Mouse (Mus musculus) MEL (cell line): Measurements from ENCODE around the gene Pgam1. TPM values are rescaled to one million over a fixed set of nuclear protein-coding genes. Genes with fewer than 3 reads are reported as not detected.

Experiments
- DNase-seq: peaks from one replicate; pipeline ENCODE4 v3.0.0; 2011; ENCODE audit warnings: low read depth, low spot score
- H3K27ac ChIP-seq: 2 replicates; pipeline ENCODE4 v1.5.1; 2012; ENCODE audit warnings: low read depth, mild to moderate bottlenecking, control low read depth, low read length, moderate library complexity; ENCODE audit not compliant: control insufficient read depth
- H3K27me3 ChIP-seq, 2 experiments: fragments of 150-350 bp in 1 of 2; sonication (generic) in 1 of 2; 2 replicates each; pipeline ENCODE4 v1.6.1; 2012; ENCODE audit warnings: low read length in 2 of 2, mild to moderate bottlenecking in 2 of 2, improper control_type of control experiment in 1 of 2, moderate library complexity in 1 of 2; ENCODE audit not compliant: insufficient read depth in 2 of 2, control insufficient read depth in 1 of 2
- H3K36me3 ChIP-seq, 2 experiments: 2 replicates each; pipeline ENCODE4 v1.6.1; 2012 to 2014; ENCODE audit warnings: low read length in 2 of 2, improper control_type of control experiment in 1 of 2, inconsistent platforms in 1 of 2, mild to moderate bottlenecking in 1 of 2; ENCODE audit not compliant: insufficient read depth in 2 of 2, control insufficient read depth in 1 of 2
- H3K4me1 ChIP-seq, 2 experiments: fragments of 150-350 bp in 1 of 2; sonication (generic) in 1 of 2; 2 replicates each; pipeline ENCODE4 v1.6.1; 2012; ENCODE audit warnings: low read length in 2 of 2, improper control_type of control experiment in 1 of 2, mild to moderate bottlenecking in 1 of 2; ENCODE audit not compliant: insufficient read depth in 2 of 2, control insufficient read depth in 1 of 2
- H3K4me3 ChIP-seq, 2 experiments: fragments of 150-350 bp in 1 of 2; sonication (generic) in 1 of 2; 2 replicates each; pipeline ENCODE4 v1.5.1; 2012; ENCODE audit warnings: low read depth in 2 of 2, low read length in 2 of 2, mild to moderate bottlenecking in 2 of 2, moderate library complexity in 2 of 2, control low read depth in 1 of 2, improper control_type of control experiment in 1 of 2; ENCODE audit not compliant: control insufficient read depth in 1 of 2, insufficient read depth in 1 of 2
- H3K79me2 ChIP-seq: 2 replicates; pipeline ENCODE4 v1.6.1; 2012; ENCODE audit warnings: mild to moderate bottlenecking, low read length, moderate library complexity; ENCODE audit not compliant: control insufficient read depth, poor library complexity, insufficient read depth
- H3K9ac ChIP-seq: 2 replicates; pipeline ENCODE4 v1.6.1; 2012; ENCODE audit warnings: low read depth, mild to moderate bottlenecking, control low read depth, low read length, moderate library complexity; ENCODE audit not compliant: control insufficient read depth, poor library complexity, severe bottlenecking
- H3K9me3 ChIP-seq: fragments of 150-350 bp; sonication (generic); replicated peaks from 2 replicates; pipeline ENCODE4 v1.6.1; 2012; ENCODE audit warnings: mild to moderate bottlenecking, low read length, improper control_type of control experiment, moderate library complexity; ENCODE audit not compliant: insufficient read depth
- BHLHE40 ChIP-seq: IDR thresholded peaks from 2 replicates; pipeline ENCODE4 v1.6.1; 2012; ENCODE audit warnings: low read depth, mild to moderate bottlenecking, inconsistent platforms, low read length, improper control_type of control experiment, borderline replicate concordance
- CHD1 ChIP-seq: IDR thresholded peaks from 2 replicates; pipeline ENCODE4 v1.6.1; 2012; ENCODE audit warnings: low read depth, mild to moderate bottlenecking, inconsistent platforms, low read length, improper control_type of control experiment
- CHD2 ChIP-seq: IDR thresholded peaks from 2 replicates; pipeline ENCODE4 v1.6.1; 2011; ENCODE audit warnings: low read length, improper control_type of control experiment
- CTCF ChIP-seq, 3 experiments: IDR thresholded peaks in 2 of 3; conservative IDR thresholded peaks in 1 of 3; 2 replicates each; pipeline ENCODE4 v1.5.1; 2011 to 2012; ENCODE audit warnings: low read length in 3 of 3, low read depth in 2 of 3, mild to moderate bottlenecking in 2 of 3, improper control_type of control experiment in 1 of 3, inconsistent platforms in 1 of 3, mixed read lengths in 1 of 3, moderate library complexity in 1 of 3; ENCODE audit not compliant: control insufficient read depth in 1 of 3, insufficient read depth in 1 of 3, poor library complexity in 1 of 3, severe bottlenecking in 1 of 3
- ELF1 ChIP-seq: IDR thresholded peaks from 2 replicates; pipeline ENCODE4 v1.6.1; 2014; ENCODE audit warnings: low read depth, mild to moderate bottlenecking, inconsistent platforms, low read length, improper control_type of control experiment, moderate library complexity
- EP300 ChIP-seq, 2 experiments: IDR thresholded peaks; 2 replicates each; pipeline ENCODE4 v1.6.1; 2011; ENCODE audit warnings: improper control_type of control experiment in 2 of 2, low read length in 2 of 2, low read depth in 1 of 2, mild to moderate bottlenecking in 1 of 2
- ETS1 ChIP-seq: IDR thresholded peaks from 2 replicates; pipeline ENCODE4 v1.6.1; 2012; ENCODE audit warnings: low read depth, mild to moderate bottlenecking, inconsistent platforms, low read length, improper control_type of control experiment, moderate library complexity
- GABPA ChIP-seq: IDR thresholded peaks from 2 replicates; pipeline ENCODE4 v1.6.1; 2012; ENCODE audit warnings: low read depth, mild to moderate bottlenecking, inconsistent platforms, low read length, improper control_type of control experiment, moderate library complexity
- GATA1 ChIP-seq: IDR thresholded peaks from 2 replicates; pipeline ENCODE4 v1.6.1; 2011; ENCODE audit warnings: low read depth, low read length, improper control_type of control experiment
- HCFC1 ChIP-seq: IDR thresholded peaks from 2 replicates; pipeline ENCODE4 v1.6.1; 2012; ENCODE audit warnings: low read depth, mild to moderate bottlenecking, inconsistent platforms, low read length, improper control_type of control experiment, moderate library complexity
- KAT2A ChIP-seq: conservative IDR thresholded peaks from 2 replicates; pipeline ENCODE4 v1.6.1; 2012; ENCODE audit warnings: low read depth, low read length, improper control_type of control experiment, inconsistent platforms
- MAFK ChIP-seq: IDR thresholded peaks from 2 replicates; pipeline ENCODE4 v1.6.1; 2011; ENCODE audit warnings: low read depth, mild to moderate bottlenecking, low read length, improper control_type of control experiment, borderline replicate concordance
- MAX ChIP-seq: IDR thresholded peaks from 2 replicates; pipeline ENCODE4 v1.6.1; 2011; ENCODE audit warnings: low read length, improper control_type of control experiment
- MEF2A ChIP-seq: IDR thresholded peaks from 2 replicates; pipeline ENCODE4 v1.6.1; 2014; ENCODE audit warnings: low read depth, mild to moderate bottlenecking, inconsistent platforms, low read length, improper control_type of control experiment; ENCODE audit not compliant: poor library complexity, insufficient replicate concordance, severe bottlenecking; ENCODE audit errors: extremely low read depth
- MYB ChIP-seq: IDR thresholded peaks from 2 replicates; pipeline ENCODE4 v1.6.1; 2011; ENCODE audit warnings: mild to moderate bottlenecking, low read depth, low read length, improper control_type of control experiment
- MYC ChIP-seq: IDR thresholded peaks from 2 replicates; pipeline ENCODE4 v1.6.1; 2011; ENCODE audit warnings: low read depth, mild to moderate bottlenecking, low read length, improper control_type of control experiment, moderate library complexity
- NELFE ChIP-seq: IDR thresholded peaks from 2 replicates; pipeline ENCODE4 v1.6.1; 2011; ENCODE audit warnings: low read depth, low read length, improper control_type of control experiment
- POLR2AphosphoS5 ChIP-seq: IDR thresholded peaks from 2 replicates; pipeline ENCODE4 v1.6.1; 2012; ENCODE audit warnings: low read depth, borderline replicate concordance, mild to moderate bottlenecking, inconsistent platforms, low read length, moderate library complexity, mixed read lengths
- RAD21 ChIP-seq: IDR thresholded peaks from 2 replicates; pipeline ENCODE4 v1.6.1; 2011; ENCODE audit warnings: mild to moderate bottlenecking, low read depth, low read length, improper control_type of control experiment
- RCOR1 ChIP-seq: IDR thresholded peaks from 2 replicates; pipeline ENCODE4 v1.6.1; 2012; ENCODE audit warnings: low read depth, mild to moderate bottlenecking, inconsistent platforms, low read length, improper control_type of control experiment
- SIN3A ChIP-seq: IDR thresholded peaks from 2 replicates; pipeline ENCODE4 v1.6.1; 2012; ENCODE audit warnings: low read length, improper control_type of control experiment, inconsistent platforms
- TAL1 ChIP-seq: IDR thresholded peaks from 2 replicates; pipeline ENCODE4 v1.6.1; 2012; ENCODE audit warnings: mild to moderate bottlenecking, inconsistent platforms, low read length, moderate library complexity, mixed read lengths
- USF1 ChIP-seq: IDR thresholded peaks from 2 replicates; pipeline ENCODE4 v1.6.1; 2014; ENCODE audit warnings: low read depth, mild to moderate bottlenecking, inconsistent platforms, low read length, improper control_type of control experiment, moderate library complexity
- ZC3H11A ChIP-seq: IDR thresholded peaks from 2 replicates; pipeline ENCODE4 v1.6.1; 2012; ENCODE audit warnings: low read depth, mild to moderate bottlenecking, inconsistent platforms, low read length, improper control_type of control experiment
- ZMIZ1 ChIP-seq: IDR thresholded peaks from 2 replicates; pipeline ENCODE4 v1.6.1; 2012; ENCODE audit warnings: low read depth, mild to moderate bottlenecking, inconsistent platforms, low read length, improper control_type of control experiment, moderate library complexity
- ZNF384 ChIP-seq: IDR thresholded peaks from 2 replicates; pipeline ENCODE4 v1.6.1; 2012; ENCODE audit warnings: low read depth, mild to moderate bottlenecking, inconsistent platforms, low read length, improper control_type of control experiment
- polyA plus RNA-seq, 2 experiments: library from polyadenylated mRNA; stranded (reverse) in 1 of 2; unstranded in 1 of 2; fragments of >175 nt in 1 of 2; fragments of >200 nt in 1 of 2; gene quantifications; 2 replicates each; pipeline versions ENCODE4 v1.2.1 to v1.2.4; 2012; ENCODE audit warnings: low replicate concordance in 2 of 2, low read depth in 1 of 2; ENCODE audit not compliant: insufficient read length in 2 of 2, insufficient read depth in 1 of 2, missing spikeins in 1 of 2
- total RNA-seq: library from RNA; depleted of rRNA; stranded (reverse); fragments of 300-350 nt; gene quantifications from 2 replicates; pipeline ENCODE4 v1.2.3, GENCODE M21; 2012

The Pgam1 gene
- total and polyA plus RNA-seq, 3 experiments: 220 to 756 (median 267) TPM

GRCm38 (mm10) chr19:41898860-41899259 lies 12.9 kb upstream of the Pgam1 start (continued):
- TF ChIP-seq CTCF (IDR thresholded peaks at IDR 0.05 in 2 of 3, conservative IDR thresholded peaks at IDR 0.05 in 1 of 3; ENCODE audit: control insufficient read depth in 1 of 3, insufficient read depth in 1 of 3, low read depth in 2 of 3, low read length in 3 of 3, poor library complexity in 1 of 3, severe bottlenecking in 1 of 3): peak; percentile 65 to 89 (median 85)
- no peak for TF ChIP-seq EP300 (IDR thresholded peaks at IDR 0.05; ENCODE audit: low read depth in 1 of 2, low read length in 2 of 2)
- TF ChIP-seq, all 39 proteins: peak for 14

- H3K27ac ChIP-seq: no peak overlapping the region
- no peaks in the 10 kb centered on the region for H3K9me3 ChIP-seq
- no peak overlapping the region for H3K9ac ChIP-seq
- peaks cover 3% of the 10 kb centered on the region; the same call in 1 of the 2 replicates for H3K79me2 ChIP-seq
- peaks cover 0 to 32% of the 10 kb centered on the region in 2 experiments; a peak in 2 of 4 replicates for H3K36me3 ChIP-seq
- no peaks in the 10 kb centered on the region for H3K27me3 ChIP-seq
- DNase-seq: peak; percentile 70
- no peak for TF ChIP-seq GABPA
- 0 out of 2 replicates have a peak, but pooled peaks have one; percentile 17 for TF ChIP-seq ELF1
- no peak for TF ChIP-seq RAD21
- TF ChIP-seq ZNF384: no peak
- no peak for TF ChIP-seq HCFC1
- no peak for TF ChIP-seq ZMIZ1
- peak; percentile 72 for TF ChIP-seq TAL1
- TF ChIP-seq GATA1: 0 out of 2 replicates have a peak, but pooled peaks have one; percentile 17
- 0 out of 2 replicates have a peak, but pooled peaks have one; percentile 46 for TF ChIP-seq RCOR1
- TF ChIP-seq SIN3A: no peak
- peak; percentile 34 to 72; a peak in 3 of 4 replicates for TF ChIP-seq EP300 (IDR thresholded peaks at IDR 0.05; ENCODE audit: low read depth in 1 of 2, low read length in 2 of 2)
- no peak for TF ChIP-seq ETS1
- H3K4me3 ChIP-seq: no peak overlapping the region
- peaks cover 3 to 36% of the 10 kb centered on the region in 2 experiments for H3K4me1 ChIP-seq
These were observed 11.1 kb upstream of the Pgam1 start for GRCm38 (mm10) chr19:41900495-41901090.

- Histone ChIP-seq H3K4me1 (peaks cover 9 to 47% of the 10 kb centered on the region in 2 experiments), H3K9ac (no peak overlapping the region), H3K4me3 (no peak overlapping the region), H3K9me3 (no peaks in the 10 kb centered on the region), H3K79me2 (no peaks in the 10 kb centered on the region), H3K36me3 (peaks cover 0 to 39% of the 10 kb centered on the region in 2 experiments; a peak in 2 of 4 replicates), H3K27ac (no peak overlapping the region), H3K27me3 (no peaks in the 10 kb centered on the region)
- DNase-seq: peak; percentile 99
- TF ChIP-seq ELF1 (peak; percentile 90), RAD21 (no peak), CHD1 (no peak), CTCF (IDR thresholded peaks at IDR 0.05 in 2 of 3, conservative IDR thresholded peaks at IDR 0.05 in 1 of 3; ENCODE audit: control insufficient read depth in 1 of 3, insufficient read depth in 1 of 3, low read depth in 2 of 3, low read length in 3 of 3, poor library complexity in 1 of 3, severe bottlenecking in 1 of 3) (no peak), ETS1 (peak; percentile 86), MYC (peak; percentile 78; the same call in 1 of the 2 replicates), CHD2 (no peak), KAT2A (no peak), TAL1 (peak; percentile 82), SIN3A (peak; percentile 86), MAX (0 out of 2 replicates have a peak, but pooled peaks have one; percentile 52), USF1 (no peak), BHLHE40 (peak; percentile 31; the same call in 1 of the 2 replicates), GATA1 (peak; percentile 51), MYB (0 out of 2 replicates have a peak, but pooled peaks have one; percentile 28), ZNF384 (0 out of 2 replicates have a peak, but pooled peaks have one; percentile 28), RCOR1 (peak; percentile 100), NELFE (no peak), POLR2AphosphoS5 (no peak), MAFK (0 out of 2 replicates have a peak, but pooled peaks have one; percentile 63), MEF2A (no peak), ZC3H11A (no peak)
These were observed 10.0 kb upstream of the Pgam1 start for GRCm38 (mm10) chr19:41901696-41902095.
